Mouse (Mus musculus): ENCODE measurements around the gene Ilkap.

Ilkap gene

DNA sequence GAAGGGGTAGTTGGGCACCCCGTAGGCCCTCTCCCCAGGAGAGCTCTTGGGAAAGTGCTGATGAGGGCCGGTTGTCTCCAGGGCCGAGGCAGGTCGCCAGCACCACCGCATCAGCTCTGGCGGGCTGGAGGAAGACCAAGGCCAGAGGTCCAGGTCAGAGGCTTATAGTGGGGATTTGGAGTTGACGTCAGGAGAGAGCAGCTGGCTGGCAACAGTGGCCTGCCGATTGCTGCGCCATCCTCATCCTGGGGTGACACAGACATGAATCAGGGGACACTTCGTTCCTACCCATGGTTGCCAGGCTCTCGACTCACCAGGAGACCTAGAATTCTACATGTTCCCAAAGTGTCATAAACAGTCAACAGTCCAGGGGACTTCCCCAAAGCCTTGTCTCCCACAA lies 42.5 kb downstream of the Ilkap start:
- no peak for DNase-seq

DNA sequence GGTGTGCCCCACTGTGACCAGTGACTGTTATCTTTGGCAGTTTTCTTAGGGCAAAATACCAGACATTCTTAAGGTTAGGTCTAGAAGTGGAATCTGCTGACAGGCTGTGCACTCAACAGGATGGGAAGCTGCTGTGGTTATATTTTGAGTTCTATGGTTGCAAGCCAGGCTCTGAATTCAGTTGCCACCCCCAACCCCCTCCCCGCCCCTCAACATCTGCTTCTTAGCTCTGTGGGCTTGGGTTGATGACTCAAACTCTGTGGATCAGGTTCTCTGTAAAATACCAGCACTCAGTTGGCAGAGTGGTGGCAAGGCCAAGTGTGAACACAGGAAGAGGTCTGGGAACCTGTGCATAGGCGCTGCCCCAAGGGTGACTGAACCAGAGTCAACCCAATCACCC lies 46.3 kb downstream of the Ilkap start:
- no peak for DNase-seq

DNA sequence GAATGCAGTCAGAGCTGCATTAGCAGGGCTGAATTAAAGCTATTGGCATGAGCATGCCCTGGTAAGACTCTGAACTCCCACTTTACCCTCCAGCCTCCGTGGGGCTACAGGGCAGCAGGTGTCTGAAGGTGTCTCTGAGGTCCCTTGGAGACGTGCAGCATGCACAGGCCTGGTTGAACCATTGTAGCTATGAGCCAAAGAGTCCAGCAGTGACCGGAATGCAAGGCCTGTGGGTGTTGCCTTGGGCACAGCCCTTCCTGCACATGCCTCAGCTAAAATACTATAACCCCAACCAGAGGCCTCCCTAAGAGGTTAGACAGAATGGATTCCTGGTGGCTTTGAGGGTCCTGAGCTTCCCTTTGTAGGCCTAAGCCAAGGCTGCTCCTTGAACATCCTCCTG lies 47.4 kb downstream of the Ilkap start:
- no peak for DNase-seq

DNA sequence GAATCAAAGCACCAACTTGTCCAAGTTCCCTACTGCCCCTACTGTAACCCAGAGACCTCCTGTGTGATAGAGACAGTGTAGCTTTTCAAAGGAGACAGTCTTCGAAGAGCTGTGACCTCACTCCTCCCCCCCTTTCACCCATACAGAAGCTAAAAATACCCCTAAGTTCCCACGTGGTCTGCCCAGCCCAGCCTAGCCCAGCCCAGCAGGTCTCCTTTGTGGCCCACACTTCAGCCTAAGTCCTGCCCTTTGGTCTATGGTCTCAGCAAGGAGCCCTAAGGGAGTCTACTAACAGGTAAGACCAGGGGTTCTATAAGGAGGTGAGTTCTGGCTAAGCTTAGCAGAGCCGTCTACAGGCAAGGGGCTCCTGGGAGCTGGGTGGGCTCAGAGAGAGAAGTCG lies 47.8 kb downstream of the Ilkap start, which contains the start of gene Klhl30:
TSS of gene Klhl30 (plus strand) at position 176 of the 400 bp plus-strand sequence.
- no peak for DNase-seq

DNA sequence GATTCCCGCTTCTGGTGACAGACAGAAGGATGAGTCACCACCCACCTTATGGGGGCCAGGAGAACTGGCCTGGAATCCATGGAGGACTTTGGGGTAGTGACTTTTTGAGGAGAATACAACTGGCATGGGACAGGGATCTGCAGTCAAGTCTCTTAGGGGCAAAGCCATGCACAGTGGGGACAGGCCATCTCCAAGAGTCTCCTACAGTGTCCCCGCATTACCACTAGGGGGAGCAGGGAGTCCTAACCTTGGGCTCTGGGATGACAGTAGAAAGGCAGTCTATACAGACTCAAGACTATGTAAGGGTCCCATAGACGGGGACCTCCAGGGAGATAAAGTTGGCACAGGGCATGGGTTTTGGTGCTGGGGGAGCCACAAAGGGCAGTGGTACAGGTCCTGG lies 51.7 kb downstream of the Ilkap start:
- peak; percentile 81 for DNase-seq

DNA sequence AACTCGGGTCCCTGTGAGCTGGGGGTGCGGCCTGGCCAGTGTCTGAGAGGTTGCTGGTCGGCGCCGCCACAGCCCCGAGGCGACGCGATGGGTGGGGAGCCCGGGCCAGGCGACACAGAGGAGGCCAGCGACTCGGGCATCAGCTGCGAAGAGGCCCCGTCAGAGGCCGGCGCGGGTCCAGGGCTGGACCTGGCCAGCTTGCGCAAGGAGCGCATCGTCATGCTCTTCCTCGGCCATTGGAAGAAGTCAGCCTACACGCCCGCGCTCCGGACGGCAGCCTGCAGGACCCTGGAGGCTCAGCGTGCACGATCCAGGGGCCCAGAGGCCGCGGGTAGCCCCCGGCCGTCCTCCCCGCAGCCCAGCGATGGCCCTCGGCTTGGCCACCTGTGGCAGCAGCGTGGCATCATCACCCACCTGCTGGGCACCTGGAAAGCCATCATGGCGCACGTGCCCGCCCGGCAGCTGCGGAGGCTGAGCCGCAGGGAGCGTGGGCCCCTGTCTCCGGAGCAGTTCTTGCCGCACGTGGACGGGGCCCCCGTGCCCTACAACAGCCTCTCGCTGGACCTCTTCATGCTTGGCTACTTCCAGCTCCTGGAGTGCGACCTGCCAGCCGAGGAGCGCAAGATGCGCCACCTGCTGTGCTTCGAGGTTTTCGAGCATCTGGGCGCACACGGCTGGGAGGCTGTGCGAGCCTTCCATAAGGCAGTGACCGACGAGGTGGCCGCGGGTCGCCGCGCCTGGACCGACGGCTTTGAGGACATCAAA lies 53.5 kb downstream of the Ilkap start:
- peak; percentile 29 for DNase-seq

DNA sequence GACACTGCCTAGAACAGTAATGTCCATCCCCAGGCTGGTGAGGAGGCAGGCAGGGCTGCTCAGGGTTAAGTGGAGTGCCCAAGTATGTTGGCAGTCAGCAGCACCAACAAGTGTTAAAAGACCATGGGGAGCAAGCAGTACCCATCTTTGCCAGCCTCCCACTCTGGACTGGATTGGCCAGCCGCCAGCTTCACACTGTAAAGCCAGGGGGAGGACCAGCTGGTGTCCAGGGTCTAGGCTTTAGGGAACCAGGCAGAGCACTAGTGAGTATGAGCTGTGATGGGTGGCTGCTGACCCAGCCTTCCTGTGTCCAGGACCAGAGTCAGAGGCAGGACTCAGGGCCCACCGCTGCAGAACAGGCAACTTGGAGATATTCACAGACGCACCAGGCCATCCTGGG lies 54.6 kb downstream of the Ilkap start:
- DNase-seq, result no peak

DNA sequence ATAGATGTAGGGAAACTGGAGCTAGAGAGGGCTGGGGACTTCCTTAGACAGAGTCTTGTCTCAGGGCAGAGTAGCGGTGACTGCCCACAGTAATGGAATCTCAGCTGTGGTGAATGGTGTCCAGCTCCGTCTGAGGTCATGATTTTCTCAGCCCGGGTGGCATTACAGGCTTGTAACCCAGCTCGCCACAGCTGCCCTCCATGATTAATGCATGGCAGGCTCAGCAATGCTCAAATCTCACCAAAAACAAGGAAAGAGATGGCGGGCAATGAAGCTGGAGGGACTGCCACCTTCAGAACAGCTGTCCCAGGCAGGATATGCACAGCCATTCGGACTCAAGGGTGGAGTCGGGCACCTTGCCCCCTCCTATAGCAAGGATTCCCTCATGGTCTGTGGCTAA lies 61.3 kb downstream of the Ilkap start:
- DNase-seq, result no peak

DNA sequence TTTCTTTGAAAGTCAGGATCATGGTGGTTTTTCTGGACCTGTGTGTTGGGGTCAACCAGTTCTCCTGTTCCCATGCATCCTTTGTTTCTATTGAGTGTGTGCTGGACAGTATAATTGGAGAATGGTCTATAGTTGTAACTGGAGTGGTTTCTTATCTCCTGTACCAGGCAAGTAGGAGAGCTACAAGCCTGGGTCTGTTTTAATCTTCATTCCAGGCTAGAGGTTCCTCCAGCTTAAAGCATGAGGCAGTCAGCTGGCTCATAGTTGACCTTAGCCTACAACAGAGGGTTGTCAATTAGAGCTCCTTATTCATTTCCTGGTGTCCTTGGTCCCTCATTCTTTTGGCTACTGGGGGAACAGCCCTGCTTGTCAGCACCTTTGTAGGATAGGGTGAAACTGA lies 65.0 kb downstream of the Ilkap start:
- no peak for DNase-seq

DNA sequence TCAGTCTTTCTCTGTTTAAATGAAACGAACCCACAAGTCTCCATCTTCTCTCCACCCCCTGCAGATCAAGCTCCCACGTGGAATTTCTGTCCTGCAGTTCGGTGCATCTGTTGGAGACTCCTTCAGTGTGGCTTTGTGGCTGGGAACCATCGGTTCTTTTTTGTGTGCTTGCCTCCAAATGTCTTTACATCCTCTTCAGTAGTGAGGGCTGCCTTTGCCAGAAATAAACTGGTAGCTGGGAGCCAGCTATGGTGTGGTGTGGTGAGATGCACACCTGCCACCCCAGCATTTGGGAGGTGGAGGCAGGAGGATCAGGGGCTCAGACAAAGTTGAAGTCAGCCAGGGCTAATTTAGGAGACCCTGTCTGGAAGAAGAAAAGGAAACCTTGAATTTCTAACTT lies 66.5 kb downstream of the Ilkap start:
- DNase-seq, result no peak

DNA sequence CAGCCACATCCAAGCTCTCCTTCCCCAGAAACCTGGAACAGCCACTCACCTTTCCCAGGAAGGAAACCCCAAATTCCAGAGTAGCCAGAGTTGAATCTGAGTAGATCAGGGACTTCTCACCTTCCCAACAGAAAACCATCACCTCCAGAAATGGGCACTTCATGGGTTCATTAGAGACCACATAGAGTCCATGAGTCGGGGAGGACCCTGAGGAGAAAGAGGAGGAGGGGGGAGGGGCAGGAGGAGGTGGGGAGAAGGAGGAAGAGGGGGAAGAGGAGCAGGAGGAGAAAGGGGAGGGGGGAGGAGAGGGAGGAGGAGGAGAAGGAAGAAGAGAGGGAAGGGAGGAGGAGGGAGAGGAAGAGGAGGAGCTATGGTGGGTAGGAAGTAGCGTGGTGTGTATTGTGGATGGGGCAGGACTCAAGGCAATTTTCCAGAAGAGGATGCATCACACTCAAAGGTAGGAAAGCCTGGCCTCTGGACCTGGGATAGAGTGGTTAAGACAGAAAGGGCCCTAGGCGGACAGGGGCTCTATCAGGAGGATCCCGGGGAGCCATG lies 73.0 kb downstream of the Ilkap start:
- DNase-seq, result no peak

DNA sequence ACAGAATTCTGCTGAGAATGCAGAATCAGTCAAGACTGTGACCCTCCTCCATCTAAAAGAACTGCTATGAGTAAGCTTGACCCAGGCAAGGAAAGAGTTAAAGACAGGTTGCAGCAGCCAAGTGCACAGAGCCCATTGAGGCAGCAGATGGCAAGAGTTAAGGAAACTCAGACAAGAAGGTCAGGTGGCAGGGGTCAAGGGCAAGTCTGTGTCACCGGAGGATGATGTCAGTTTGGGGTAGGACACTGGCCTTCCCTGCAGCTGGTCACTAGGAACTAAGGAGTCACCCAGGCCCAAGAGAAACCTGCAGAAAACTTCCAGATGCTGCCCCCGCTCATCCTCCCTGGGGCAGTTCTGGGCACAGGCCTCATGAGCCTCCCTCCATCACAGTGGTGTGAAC lies 74.0 kb downstream of the Ilkap start:
- DNase-seq, result no peak

Data from lung, postnatal 10 days (tissue).